Mouse (Mus musculus) neural tube, embryonic 12.5 days (tissue): Measurements from ENCODE around the gene Atp6ap2. TPM values are rescaled to one million over a fixed set of nuclear protein-coding genes. Genes with fewer than 3 reads are reported as not detected.
"Not testable (repeated sequence)": the region's sequence is repeated elsewhere in the genome, so short reads cannot be mapped to it uniquely, and the experiment has no call there.

ENCODE experiments used
- ATAC-seq: fragments of 200-750 bp; cut with Nextera tagmentation; 2 replicates; pipeline ENCODE4 v1.8.0; 2017; ENCODE audit warnings: low read depth, mild to moderate bottlenecking, moderate TSS enrichment, moderate library complexity; ENCODE audit not compliant: low FRiP score
- H3K27ac ChIP-seq: fragments of 300-500 bp; sonication (generic); 2 replicates; pipeline ENCODE4 v1.5.1; 2016
- H3K27me3 ChIP-seq: fragments of 300-500 bp; sonication (generic); replicated peaks from 2 replicates; pipeline ENCODE4 v1.6.1; 2016; ENCODE audit warnings: mild to moderate bottlenecking
- H3K36me3 ChIP-seq: fragments of 300-500 bp; sonication (generic); 2 replicates; pipeline ENCODE4 v1.6.1; 2016; ENCODE audit warnings: mild to moderate bottlenecking
- H3K4me1 ChIP-seq: fragments of 300-500 bp; sonication (generic); 2 replicates; pipeline ENCODE4 v1.6.1; 2016
- H3K4me2 ChIP-seq: fragments of 300-500 bp; sonication (generic); replicated peaks from 2 replicates; pipeline ENCODE4 v1.6.1; 2016; ENCODE audit warnings: mild to moderate bottlenecking
- H3K4me3 ChIP-seq: fragments of 300-500 bp; sonication (generic); 2 replicates; pipeline ENCODE4 v1.5.1; 2016
- H3K9ac ChIP-seq: fragments of 300-500 bp; sonication (generic); 2 replicates; pipeline ENCODE4 v1.6.1; 2016; ENCODE audit warnings: mild to moderate bottlenecking
- H3K9me3 ChIP-seq: fragments of 300-500 bp; sonication (generic); 2 replicates; pipeline ENCODE4 v1.6.1; 2016; ENCODE audit warnings: mild to moderate bottlenecking
- WGBS: fragments of 180-500 bp; shearing (Covaris S2); methylation state at CpG from one replicate; pipeline ENCODE4 v1.1.7; 2016; 5-methylcytosine and 5-hydroxymethylcytosine counted together
- polyA plus RNA-seq: library from polyadenylated mRNA; unstranded; fragments of >200 nt; fragmentation: Nextera tagmentation; extraction: Ambion mirVana; gene quantifications from 2 replicates; pipeline ENCODE4 v1.2.1, GENCODE M21; 2016

The Atp6ap2 gene
- 110 and 115 TPM in 2 replicates for polyA plus RNA-seq

DNA sequence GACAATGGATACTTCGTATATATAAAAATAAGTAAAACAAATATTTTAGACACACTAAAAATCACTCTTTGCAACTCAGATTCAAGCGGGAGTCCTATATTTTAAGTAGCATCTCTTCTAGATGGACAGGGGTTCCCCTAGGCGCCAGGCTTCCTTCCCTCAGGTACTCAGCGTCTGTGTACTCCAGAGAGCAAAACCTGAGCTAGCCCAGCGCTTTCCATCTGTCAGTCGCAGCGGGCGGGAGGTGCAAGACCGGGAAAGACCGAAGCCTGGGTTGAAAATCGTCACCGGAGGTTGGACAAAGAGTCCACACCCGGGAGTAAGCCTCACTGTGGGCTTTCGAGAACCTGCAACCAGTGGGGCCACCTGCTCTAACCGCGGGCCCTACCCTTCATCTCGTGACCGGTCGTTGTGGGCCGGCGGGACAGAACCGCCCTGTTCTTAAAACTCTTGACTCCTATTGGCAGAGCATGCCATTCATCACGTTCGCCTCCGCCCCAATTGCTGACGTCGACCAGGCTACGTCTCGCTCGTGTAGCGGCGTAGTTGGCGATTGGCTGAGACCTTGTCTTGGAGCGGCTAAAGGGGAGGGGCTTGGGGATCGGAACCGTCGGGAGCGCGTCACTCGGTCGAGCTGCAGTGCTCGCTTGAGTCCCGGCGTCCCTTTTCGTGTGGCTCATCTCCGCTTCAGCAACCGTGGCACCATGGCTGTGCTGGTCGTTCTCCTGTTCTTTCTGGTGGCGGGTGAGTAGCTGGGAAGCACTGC lies at the start of gene Atp6ap2:
Atp6ap2 (plus strand) TSS at position 610 of the 766 bp plus-strand sequence.
- H3K4me1 ChIP-seq, result peaks cover 4% of the 10 kb centered on the region
- no peaks in the 10 kb centered on the region for H3K9me3 ChIP-seq
- ATAC-seq, result peak; percentile 99
- peak within 1 kb of the TSS; percentile 70 for H3K27ac ChIP-seq
- WGBS, result 19% methylated on average over 49 of the region's 49 CpGs
- H3K9ac ChIP-seq, result peak within 1 kb of the TSS; percentile 79
- no peaks in the 10 kb centered on the region for H3K36me3 ChIP-seq
- H3K27me3 ChIP-seq, result no peaks in the 10 kb centered on the region
- H3K4me2 ChIP-seq, result peak within 1 kb of the TSS; percentile 54
- H3K4me3 ChIP-seq, result peak within 1 kb of the TSS; percentile 67

DNA sequence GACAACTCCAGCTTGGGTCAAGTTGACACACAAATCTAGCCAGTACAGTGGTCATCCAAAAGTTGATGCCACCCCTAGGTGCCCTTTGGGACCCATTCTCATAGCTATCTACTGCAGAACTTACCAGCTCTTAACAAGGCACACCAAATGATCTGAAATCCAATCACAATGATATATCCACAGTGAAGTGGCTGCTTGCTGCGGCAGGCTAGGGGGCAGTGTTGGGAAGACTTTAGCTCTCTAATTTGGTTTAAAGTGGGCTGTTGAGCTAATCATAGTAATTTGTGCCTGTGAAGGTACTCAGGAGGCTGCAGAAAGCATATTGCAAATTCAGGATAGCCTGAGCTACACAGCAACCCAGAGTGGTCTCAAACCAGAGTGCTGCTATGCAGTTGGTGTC lies 43.2 kb upstream of the Atp6ap2 start:
- 59% methylated on average over 1 of the region's 1 CpGs for WGBS
- no peak overlapping the region for H3K27ac ChIP-seq
- H3K9ac ChIP-seq, result no peak overlapping the region
- no peak overlapping the region for H3K4me2 ChIP-seq
- no peaks in the 10 kb centered on the region for H3K4me1 ChIP-seq
- H3K36me3 ChIP-seq, result no peaks in the 10 kb centered on the region
- H3K4me3 ChIP-seq, result no peak overlapping the region
- H3K27me3 ChIP-seq, result no peaks in the 10 kb centered on the region
- no peak for ATAC-seq
- no peaks in the 10 kb centered on the region for H3K9me3 ChIP-seq

DNA sequence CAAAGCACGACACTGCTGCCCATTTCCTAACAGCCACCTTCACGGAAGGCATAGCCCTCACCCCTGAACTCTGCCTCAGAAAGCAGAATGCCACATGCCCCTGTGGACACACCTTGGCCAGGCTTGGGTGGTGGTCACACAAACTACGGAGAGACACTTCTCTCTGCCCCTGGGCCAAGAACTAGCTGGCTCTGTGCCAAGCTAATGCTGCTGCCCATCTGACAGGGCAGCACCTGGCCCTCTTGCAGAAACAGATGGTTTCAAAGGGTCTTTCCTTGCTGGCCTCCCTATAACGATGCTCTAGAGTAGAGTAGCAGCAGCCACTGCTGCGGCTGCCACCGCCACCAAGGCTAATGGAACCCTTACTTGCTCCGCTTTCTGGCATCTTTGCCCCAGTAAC lies 30.5 kb upstream of the Atp6ap2 start:
- Histone ChIP-seq H3K27me3 (no peaks in the 10 kb centered on the region), H3K4me3 (no peak overlapping the region), H3K36me3 (no peaks in the 10 kb centered on the region), H3K9ac (no peak overlapping the region), H3K4me1 (no peaks in the 10 kb centered on the region), H3K9me3 (no peaks in the 10 kb centered on the region), H3K27ac (no peak overlapping the region), H3K4me2 (no peak overlapping the region)
- no peak for ATAC-seq
- WGBS, result 77% methylated on average over 7 of the region's 7 CpGs

DNA sequence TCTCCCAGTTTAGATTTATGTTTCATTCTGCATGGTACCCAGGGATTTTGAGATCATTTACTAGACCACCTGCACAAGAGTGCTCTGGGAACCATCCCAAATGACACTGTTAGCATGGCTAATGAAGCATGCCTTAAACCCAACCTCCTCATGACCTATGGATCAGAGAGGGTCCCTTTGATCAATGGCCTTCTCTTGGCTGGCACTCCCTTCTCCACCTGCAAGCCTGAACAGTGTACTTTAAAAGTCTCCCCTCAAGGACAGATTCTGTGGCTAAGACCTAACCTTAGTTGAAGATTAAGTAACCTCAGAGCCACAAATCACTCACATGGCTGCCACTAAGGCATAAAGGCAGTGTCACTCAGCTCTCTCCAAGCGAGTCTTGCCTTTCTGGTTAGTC lies 16.2 kb upstream of the Atp6ap2 start:
- no peak overlapping the region for H3K9ac ChIP-seq
- no peaks in the 10 kb centered on the region for H3K27me3 ChIP-seq
- H3K36me3 ChIP-seq, result no peaks in the 10 kb centered on the region
- H3K4me2 ChIP-seq, result no peak overlapping the region
- no peaks in the 10 kb centered on the region for H3K4me1 ChIP-seq
- WGBS, result 82% methylated on average over 1 of the region's 1 CpGs
- no peak overlapping the region for H3K27ac ChIP-seq
- H3K9me3 ChIP-seq, result no peaks in the 10 kb centered on the region
- H3K4me3 ChIP-seq, result no peak overlapping the region
- ATAC-seq, result no peak

DNA sequence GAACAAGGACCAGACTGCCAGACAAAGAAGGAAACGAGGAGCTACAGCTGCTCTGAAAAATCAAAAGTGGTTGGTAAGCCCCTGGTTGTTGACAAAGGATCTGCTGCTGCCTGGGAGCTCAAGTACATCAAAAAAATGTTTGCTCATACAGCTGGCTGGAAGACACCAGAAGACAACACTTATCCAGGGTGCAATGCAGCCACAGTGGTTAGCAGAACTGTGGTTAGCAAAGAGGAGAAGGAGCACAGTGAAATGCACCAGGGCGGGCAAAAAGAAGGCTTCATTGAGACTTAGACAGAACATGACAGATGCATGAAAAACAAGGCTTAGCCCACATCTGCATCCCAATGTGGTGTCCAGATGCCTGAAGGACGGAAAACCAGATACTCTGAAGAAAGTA lies 9.7 kb upstream of the Atp6ap2 start:
- no peaks in the 10 kb centered on the region for H3K9me3 ChIP-seq
- WGBS, result 62% methylated on average over 3 of the region's 3 CpGs

DNA sequence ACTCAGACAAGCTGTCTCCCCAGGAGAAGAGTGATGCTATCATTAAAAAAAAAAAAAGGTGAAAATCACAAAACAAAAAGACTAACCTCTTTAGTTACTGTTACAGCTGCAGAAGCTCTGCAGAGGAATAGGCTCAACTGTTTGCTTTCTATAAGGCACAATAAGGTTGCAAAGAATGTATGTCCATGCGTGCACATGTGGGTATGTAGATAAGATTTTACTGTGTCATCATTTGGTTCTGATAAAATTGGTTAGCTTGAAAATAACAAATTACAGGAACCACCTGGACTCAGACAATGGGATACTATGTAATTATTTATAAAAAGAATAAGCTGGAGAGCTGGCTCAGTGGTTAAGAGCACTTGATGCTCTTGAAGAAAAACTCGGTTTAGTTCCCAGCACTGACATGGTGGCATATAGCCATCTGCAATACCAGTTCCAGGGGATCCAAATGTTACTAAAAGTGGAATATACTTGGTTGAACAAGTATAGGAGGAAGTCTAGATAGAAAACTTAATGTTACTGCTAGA lies 9.2 kb upstream of the Atp6ap2 start:
- WGBS, result 82% methylated on average over 2 of the region's 2 CpGs

More for the DNA sequence above, 9.7 kb upstream of the Atp6ap2 start:
- Histone ChIP-seq H3K9ac (no peak overlapping the region), H3K4me3 (no peak overlapping the region), H3K36me3 (no peaks in the 10 kb centered on the region), H3K4me2 (no peak overlapping the region), H3K27ac (no peak overlapping the region), H3K27me3 (no peaks in the 10 kb centered on the region), H3K4me1 (no peaks in the 10 kb centered on the region)
- no peak for ATAC-seq

DNA sequence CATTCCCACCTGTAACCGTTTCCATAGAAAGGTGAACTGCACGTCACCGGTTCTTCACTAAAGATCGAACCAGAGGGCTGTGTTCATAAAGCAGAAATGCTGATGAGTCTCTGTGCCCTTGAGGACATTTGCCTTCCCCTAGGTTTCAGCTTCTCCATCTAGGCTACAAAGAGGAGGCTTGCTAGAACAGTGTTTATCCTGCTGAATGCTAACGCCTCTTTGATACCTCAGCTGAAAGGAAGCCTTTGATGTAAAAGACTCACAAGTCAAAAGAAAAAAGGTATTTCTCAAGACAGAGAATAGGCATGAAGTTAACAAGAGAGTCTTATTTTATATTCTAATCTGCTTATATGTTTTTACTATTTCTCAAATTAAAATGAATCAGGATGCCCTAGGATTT lies 4.3 kb upstream of the Atp6ap2 start:
- no peak overlapping the region for H3K27ac ChIP-seq
- no peak overlapping the region for H3K9ac ChIP-seq
- no peaks in the 10 kb centered on the region for H3K9me3 ChIP-seq
- H3K4me1 ChIP-seq, result no peaks in the 10 kb centered on the region
- H3K36me3 ChIP-seq, result no peaks in the 10 kb centered on the region
- WGBS, result 89% methylated on average over 5 of the region's 5 CpGs
- no peak overlapping the region for H3K4me2 ChIP-seq
- ATAC-seq, result no peak
- H3K4me3 ChIP-seq, result no peak overlapping the region
- H3K27me3 ChIP-seq, result no peaks in the 10 kb centered on the region

More for the DNA sequence above, 9.2 kb upstream of the Atp6ap2 start:
- Histone ChIP-seq H3K9ac (no peak overlapping the region), H3K4me2 (no peak overlapping the region), H3K27ac (no peak overlapping the region), H3K4me3 (no peak overlapping the region), H3K36me3 (no peaks in the 10 kb centered on the region), H3K9me3 (no peaks in the 10 kb centered on the region), H3K4me1 (no peaks in the 10 kb centered on the region), H3K27me3 (no peaks in the 10 kb centered on the region)
- no peak for ATAC-seq

DNA sequence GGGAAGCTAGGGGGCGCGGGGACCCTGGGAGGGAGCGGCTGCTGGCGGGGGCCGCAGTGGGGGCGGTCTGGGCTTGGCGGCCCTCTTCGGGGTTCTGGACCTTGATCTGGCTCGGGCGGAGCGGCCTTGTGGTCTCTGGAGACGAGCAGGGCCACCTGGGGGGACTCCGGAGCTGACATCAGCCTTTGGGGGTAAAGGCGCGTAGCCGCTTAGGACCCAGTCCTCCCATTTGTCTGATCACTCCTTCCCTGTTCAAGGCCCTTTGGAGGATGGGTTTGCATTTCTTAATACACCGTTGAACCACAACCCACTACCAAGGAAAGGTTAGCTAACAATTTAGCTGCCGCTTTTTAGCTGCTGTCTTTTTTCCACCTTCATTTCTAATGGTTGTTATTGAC lies 356 bp downstream of the Atp6ap2 start:
- ATAC-seq, result peak; percentile 68
- H3K27me3 ChIP-seq, result no peaks in the 10 kb centered on the region
- H3K36me3 ChIP-seq, result no peaks in the 10 kb centered on the region
- peak overlapping the region; percentile 79 for H3K9ac ChIP-seq
- H3K4me1 ChIP-seq, result peaks cover 4% of the 10 kb centered on the region
- 24% methylated on average over 16 of the region's 18 CpGs for WGBS
- no peaks in the 10 kb centered on the region for H3K9me3 ChIP-seq
- peak overlapping the region; percentile 54 for H3K4me2 ChIP-seq
- peak overlapping the region; percentile 70 for H3K27ac ChIP-seq
- peak overlapping the region; percentile 67 for H3K4me3 ChIP-seq

DNA sequence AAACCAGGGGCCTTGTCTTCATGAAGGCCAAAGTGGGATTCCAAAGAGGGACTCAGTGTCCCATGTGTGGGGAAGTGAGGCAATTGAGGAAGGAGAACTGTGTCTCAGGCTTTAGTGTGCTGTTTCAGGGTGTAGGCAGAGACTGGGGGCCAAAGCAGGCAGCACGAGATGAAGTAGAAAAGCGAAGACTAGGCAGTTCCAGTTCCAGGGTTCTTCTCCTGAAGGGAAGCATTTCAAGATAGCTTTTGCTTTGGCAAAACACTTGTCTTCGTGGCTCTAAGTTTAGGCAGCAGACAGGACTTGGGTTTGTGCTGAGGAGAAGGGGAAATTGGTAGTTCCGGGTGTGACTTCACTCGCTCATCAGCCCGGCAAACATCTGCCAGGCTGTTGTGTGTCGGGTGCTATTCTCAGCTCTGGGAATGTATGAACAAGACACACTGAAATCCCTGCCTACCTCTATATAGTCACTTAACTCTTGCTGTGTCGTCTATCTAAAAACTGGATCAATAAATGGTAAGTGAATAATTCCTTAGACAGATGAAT lies 3.9 kb downstream of the Atp6ap2 start:
- Histone ChIP-seq H3K9ac (no peak overlapping the region), H3K4me1 (peaks cover 4% of the 10 kb centered on the region), H3K9me3 (no peaks in the 10 kb centered on the region), H3K36me3 (no peaks in the 10 kb centered on the region), H3K27ac (no peak overlapping the region), H3K4me3 (no peak overlapping the region), H3K4me2 (no peak overlapping the region), H3K27me3 (no peaks in the 10 kb centered on the region)
- no peak for ATAC-seq
- 87% methylated on average over 8 of the region's 8 CpGs for WGBS

DNA sequence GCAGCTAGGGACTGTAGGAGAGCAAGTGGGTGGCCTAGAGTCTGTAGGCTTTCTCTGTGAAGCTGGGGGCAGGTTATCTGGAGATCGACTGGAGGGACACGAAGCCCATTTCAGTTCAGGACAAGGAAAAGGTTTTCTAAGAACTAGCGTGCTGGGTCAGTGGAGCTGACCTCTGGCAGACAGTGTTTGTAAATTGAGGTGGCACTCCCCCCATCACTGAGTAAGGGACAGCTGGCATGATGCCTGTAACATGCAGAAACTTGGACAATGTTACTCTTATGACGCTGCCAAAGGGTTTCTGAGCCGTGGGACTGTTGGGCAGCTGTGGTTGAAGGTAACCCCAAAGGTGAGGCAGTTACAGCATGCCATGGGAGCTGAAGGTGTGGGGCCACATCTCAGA lies 4.4 kb downstream of the Atp6ap2 start:
- Histone ChIP-seq H3K4me1 (peaks cover 4% of the 10 kb centered on the region), H3K4me2 (no peak overlapping the region), H3K36me3 (peaks cover 5% of the 10 kb centered on the region), H3K9me3 (no peaks in the 10 kb centered on the region), H3K9ac (no peak overlapping the region), H3K27ac (no peak overlapping the region), H3K27me3 (no peaks in the 10 kb centered on the region), H3K4me3 (no peak overlapping the region)
- no peak for ATAC-seq
- WGBS, result 85% methylated on average over 5 of the region's 5 CpGs

DNA sequence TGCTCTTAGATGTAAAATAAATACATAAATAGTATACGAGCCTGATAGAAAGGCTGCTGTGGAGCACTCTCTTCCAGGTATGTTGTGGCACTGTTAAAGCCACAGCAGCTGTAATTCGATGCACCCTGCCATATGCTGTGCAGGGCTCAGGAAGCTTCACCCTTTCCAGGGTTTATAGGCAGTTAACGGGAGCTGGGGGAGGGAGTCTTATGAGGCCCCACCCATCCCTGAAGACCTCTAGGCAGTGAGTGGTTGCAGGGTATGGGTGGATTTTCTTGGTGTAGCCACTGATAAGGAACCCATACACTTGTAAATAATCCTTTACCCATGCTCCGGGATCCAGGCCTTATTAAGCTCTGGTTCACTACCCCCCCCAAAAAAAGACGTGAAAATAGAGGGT lies 6.2 kb downstream of the Atp6ap2 start:
- Histone ChIP-seq H3K9me3 (no peaks in the 10 kb centered on the region), H3K4me2 (no peak overlapping the region), H3K9ac (no peak overlapping the region), H3K36me3 (peaks cover 10% of the 10 kb centered on the region), H3K27ac (no peak overlapping the region), H3K4me1 (no peaks in the 10 kb centered on the region; the same call in 1 of the 2 replicates), H3K27me3 (no peaks in the 10 kb centered on the region), H3K4me3 (no peak overlapping the region)
- 87% methylated on average over 5 of the region's 5 CpGs for WGBS
- ATAC-seq, result no peak

DNA sequence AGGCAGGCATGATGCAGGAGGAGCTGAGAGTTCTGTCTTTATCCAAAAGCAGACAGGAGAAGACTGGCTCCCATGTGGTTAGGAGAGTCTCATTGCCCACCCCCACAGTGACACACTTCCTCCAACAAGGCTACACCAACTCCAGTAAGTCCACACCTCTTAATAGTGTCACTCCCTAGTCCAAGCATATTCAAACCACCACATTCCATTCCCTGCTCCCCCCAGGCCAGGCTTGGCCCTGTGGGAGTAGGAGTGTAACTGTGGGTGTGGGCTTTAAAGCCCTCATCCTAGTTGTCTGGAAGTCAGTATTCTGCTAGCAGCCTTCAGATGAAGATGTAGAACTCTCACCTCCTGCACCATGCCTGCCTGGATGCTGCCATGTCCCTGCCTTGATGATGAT lies 22.9 kb downstream of the Atp6ap2 start:
- H3K27me3 ChIP-seq, H3K4me1 ChIP-seq, H3K9ac ChIP-seq, H3K9me3 ChIP-seq, ATAC-seq, H3K27ac ChIP-seq, H3K4me3 ChIP-seq, H3K4me2 ChIP-seq: not testable (repeated sequence)
- H3K36me3 ChIP-seq, result peaks cover 21% of the 10 kb centered on the region; the same call in 1 of the 2 replicates
